Mouse (Mus musculus) kidney, adult 2 months (tissue): ENCODE data around the gene Samd3.

ENCODE experiments used
- CTCF ChIP-seq: fragments of 200-500 bp; conservative IDR thresholded peaks from 2 replicates; pipeline ENCODE4 v1.5.1; 2011; ENCODE audit warnings: low read depth, mild to moderate bottlenecking, control low read depth, low read length, moderate library complexity, mixed read lengths; ENCODE audit not compliant: insufficient read depth, insufficient read length
- POLR2A ChIP-seq: fragments of 200-500 bp; IDR thresholded peaks from one replicate; pipeline ENCODE4 v1.6.1; 2011; ENCODE audit warnings: low read depth, low read length, control low read depth

GRCm38 (mm10) chr10:26226734-26227133 lies 2.8 kb upstream of the Samd3 start:
- TF ChIP-seq CTCF (no peak), POLR2A (no peak)
